Mouse (Mus musculus) hindbrain, embryonic 16.5 days (tissue): Measurements from ENCODE around the gene Auts2. TPM values are rescaled to one million over a fixed set of nuclear protein-coding genes. Genes with fewer than 3 reads are reported as not detected.
A peak's percentile ranks its signal among the peaks of the same experiment; 100 is the strongest.

Experiments
- ATAC-seq: fragments of 200-750 bp; cut with Nextera tagmentation; 2 replicates; pipeline ENCODE4 v1.8.0; 2017; ENCODE audit warnings: moderate TSS enrichment, moderate library complexity
- H3K27ac ChIP-seq: fragments of 300-500 bp; sonication (generic); 2 replicates; pipeline ENCODE4 v1.5.1; 2014; ENCODE audit warnings: low read depth, mild to moderate bottlenecking, control low read depth, low read length, moderate library complexity
- H3K27me3 ChIP-seq: fragments of 300-500 bp; sonication (generic); replicated peaks from 2 replicates; pipeline ENCODE4 v1.6.1; 2014; ENCODE audit warnings: low read length; ENCODE audit not compliant: control insufficient read depth, insufficient read depth
- H3K36me3 ChIP-seq: fragments of 300-500 bp; sonication (generic); 2 replicates; pipeline ENCODE4 v1.6.1; 2014; ENCODE audit warnings: mild to moderate bottlenecking, low read length, moderate library complexity, mixed read lengths; ENCODE audit not compliant: control insufficient read depth, insufficient read depth
- H3K4me1 ChIP-seq: fragments of 300-500 bp; sonication (generic); 2 replicates; pipeline ENCODE4 v1.6.1; 2014; ENCODE audit warnings: low read depth, low read length; ENCODE audit not compliant: control insufficient read depth, insufficient read depth
- H3K4me2 ChIP-seq: fragments of 300-500 bp; sonication (generic); 2 replicates; pipeline ENCODE4 v1.6.1; 2014; ENCODE audit warnings: mild to moderate bottlenecking, low read length, control low read depth, moderate library complexity
- H3K4me3 ChIP-seq: fragments of 300-500 bp; sonication (generic); 2 replicates; pipeline ENCODE4 v1.5.1; 2014; ENCODE audit warnings: mild to moderate bottlenecking, low read length, control low read depth, moderate library complexity
- H3K9ac ChIP-seq: fragments of 300-500 bp; sonication (generic); 2 replicates; pipeline ENCODE4 v1.6.1; 2014; ENCODE audit warnings: low read depth, mild to moderate bottlenecking, control low read depth, low read length, moderate library complexity
- H3K9me3 ChIP-seq: fragments of 300-500 bp; sonication (generic); 2 replicates; pipeline ENCODE4 v1.6.1; 2014; ENCODE audit warnings: mild to moderate bottlenecking, low read length, moderate library complexity; ENCODE audit not compliant: control insufficient read depth
- WGBS: fragments of 180-500 bp; shearing (Covaris S2); extraction: QIAGEN DNeasy Blood & Tissue Kit; methylation state at CpG from one replicate; pipeline ENCODE4 v1.1.7; 2014; 5-methylcytosine and 5-hydroxymethylcytosine counted together
- polyA plus RNA-seq: library from polyadenylated mRNA; unstranded; fragments of >200 nt; fragmentation: Nextera tagmentation; extraction: Ambion mirVana; gene quantifications from 2 replicates; pipeline ENCODE4 v1.2.1, GENCODE M21; 2015

The Auts2 gene
- polyA plus RNA-seq, 1 experiment from 2014 or later = 43.2 TPM

DNA sequence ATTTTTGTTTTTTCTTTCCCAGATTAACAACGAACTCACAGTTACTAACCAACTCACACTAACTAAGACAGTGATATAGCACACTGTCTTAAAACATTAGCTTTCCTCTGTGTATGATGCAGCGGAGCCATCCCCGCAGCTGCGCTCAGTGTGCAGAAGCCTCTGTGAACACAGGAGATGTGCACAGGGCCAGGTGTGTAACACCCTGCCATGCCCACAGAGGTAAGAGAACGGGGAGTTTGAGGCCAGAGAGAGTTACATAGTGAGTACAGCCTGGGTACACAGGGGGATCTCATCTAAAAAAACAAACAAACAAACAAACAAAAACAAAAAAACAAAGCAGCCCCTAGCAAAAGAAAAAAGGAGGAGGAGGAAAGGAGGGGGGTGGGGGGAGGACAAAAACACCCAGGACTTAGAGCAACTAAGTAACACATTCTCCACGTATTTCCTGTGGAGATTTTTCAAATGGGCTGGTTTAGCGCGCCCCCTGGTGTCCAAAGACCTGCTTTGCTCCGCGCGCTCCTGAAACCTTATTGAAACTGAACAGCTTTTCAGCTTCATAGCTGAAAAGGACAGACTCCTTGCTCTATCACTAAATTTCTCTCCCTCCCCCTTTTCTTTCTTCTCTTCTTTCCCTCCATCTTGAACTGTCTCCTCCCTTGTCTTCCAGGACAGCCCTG is 1115.3 kb downstream of the Auts2 start:
- ATAC-seq = peak; percentile 58; the same call in 1 of the 2 replicates
- Histone ChIP-seq H3K27me3 (no peaks in the 10 kb centered on the region), H3K4me1 (peaks cover 3% of the 10 kb centered on the region; the same call in 1 of the 2 replicates), H3K4me3 (no peak overlapping the region), H3K4me2 (no peak overlapping the region), H3K27ac (no peak overlapping the region), H3K36me3 (no peaks in the 10 kb centered on the region), H3K9ac (no peak overlapping the region), H3K9me3 (no peaks in the 10 kb centered on the region)
- WGBS = 36% methylated on average over 11 of the region's 11 CpGs

DNA sequence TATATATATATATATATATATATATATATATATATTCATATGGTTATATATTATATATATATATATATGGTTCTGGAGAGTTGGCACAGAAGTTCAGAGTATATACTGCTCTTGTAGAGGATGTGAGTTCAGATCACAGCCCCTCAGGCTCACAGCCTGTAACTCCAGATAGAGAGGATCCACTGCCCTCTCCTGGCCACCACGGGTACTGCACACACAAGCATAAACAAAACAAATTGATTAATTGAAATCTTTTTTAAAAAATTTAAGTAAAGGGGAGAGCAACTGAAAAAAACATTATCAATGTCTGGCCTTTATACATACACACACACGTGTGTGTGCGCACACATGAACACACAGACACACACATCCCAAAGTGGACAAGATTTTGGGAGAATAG is 1120.4 kb downstream of the Auts2 start:
- H3K27ac ChIP-seq = no peak overlapping the region
- ATAC-seq = no peak
- H3K4me1 ChIP-seq = no peaks in the 10 kb centered on the region
- H3K36me3 ChIP-seq = no peaks in the 10 kb centered on the region
- 82% methylated on average over 3 of the region's 3 CpGs for WGBS
- no peak overlapping the region for H3K4me3 ChIP-seq
- no peak overlapping the region for H3K4me2 ChIP-seq
- H3K27me3 ChIP-seq = no peaks in the 10 kb centered on the region
- H3K9me3 ChIP-seq = no peaks in the 10 kb centered on the region
- H3K9ac ChIP-seq = no peak overlapping the region

DNA sequence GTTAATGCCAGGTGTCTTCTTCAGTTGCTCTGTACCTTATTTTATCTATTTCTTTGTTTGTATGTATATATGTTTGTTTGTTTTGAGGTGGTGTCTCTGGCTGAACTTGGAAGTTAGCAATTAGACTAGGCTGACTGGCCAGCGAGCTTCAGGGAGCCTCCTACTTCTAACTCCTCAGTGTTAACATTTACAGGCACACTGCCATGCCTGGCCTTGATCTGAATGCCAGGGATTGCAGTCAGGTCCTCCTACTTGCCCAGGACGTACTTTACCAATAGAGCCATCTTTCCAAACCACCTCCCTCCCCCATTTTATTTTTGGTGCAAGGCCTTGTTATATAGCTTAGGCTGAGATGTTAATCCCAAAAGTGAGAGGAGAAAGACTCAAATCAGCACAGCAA is 1122.7 kb downstream of the Auts2 start:
- H3K9ac ChIP-seq = no peak overlapping the region
- no peak overlapping the region for H3K4me2 ChIP-seq
- H3K9me3 ChIP-seq = no peaks in the 10 kb centered on the region
- no peak overlapping the region for H3K27ac ChIP-seq
- H3K4me1 ChIP-seq = no peaks in the 10 kb centered on the region
- 78% methylated on average over 2 of the region's 2 CpGs for WGBS
- no peaks in the 10 kb centered on the region for H3K36me3 ChIP-seq
- H3K27me3 ChIP-seq = no peaks in the 10 kb centered on the region
- ATAC-seq = no peak
- H3K4me3 ChIP-seq = no peak overlapping the region

DNA sequence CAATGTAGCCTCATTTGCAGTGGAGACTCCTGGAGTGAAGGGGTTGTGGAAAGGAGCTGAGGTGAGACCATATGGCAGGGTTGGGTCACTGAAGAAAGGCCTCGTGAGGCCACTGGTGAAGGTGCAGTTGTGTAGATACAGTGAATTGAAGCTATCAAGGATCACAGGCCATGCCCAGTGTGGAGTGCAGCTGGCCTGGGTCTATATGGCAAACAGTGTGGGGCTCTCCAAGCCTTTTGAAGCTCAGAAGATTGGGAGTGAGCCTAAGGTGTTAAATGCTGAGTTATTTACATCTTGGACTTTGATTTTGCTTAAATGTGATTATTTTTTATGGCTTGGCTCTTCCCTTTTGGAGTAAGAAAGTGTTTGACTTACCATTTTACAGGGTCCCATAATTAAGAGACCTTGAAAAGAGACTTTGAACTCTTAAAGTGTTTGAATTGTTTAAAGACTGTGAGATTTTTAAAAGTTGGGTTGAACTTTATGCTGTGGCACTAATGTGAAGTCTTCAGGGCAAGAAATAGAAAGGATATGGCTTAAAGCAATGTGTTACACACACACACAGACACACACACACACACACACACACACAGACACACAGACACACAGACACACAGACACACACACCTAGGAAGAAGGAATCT is 1127.1 kb downstream of the Auts2 start:
- no peak overlapping the region for H3K9ac ChIP-seq
- H3K4me1 ChIP-seq = no peaks in the 10 kb centered on the region
- H3K36me3 ChIP-seq = no peaks in the 10 kb centered on the region
- no peak overlapping the region for H3K4me3 ChIP-seq
- WGBS = 70% methylated on average over 1 of the region's 1 CpGs
- H3K27ac ChIP-seq = no peak overlapping the region
- no peaks in the 10 kb centered on the region for H3K9me3 ChIP-seq
- no peak overlapping the region for H3K4me2 ChIP-seq
- ATAC-seq = no peak
- H3K27me3 ChIP-seq = no peaks in the 10 kb centered on the region

DNA sequence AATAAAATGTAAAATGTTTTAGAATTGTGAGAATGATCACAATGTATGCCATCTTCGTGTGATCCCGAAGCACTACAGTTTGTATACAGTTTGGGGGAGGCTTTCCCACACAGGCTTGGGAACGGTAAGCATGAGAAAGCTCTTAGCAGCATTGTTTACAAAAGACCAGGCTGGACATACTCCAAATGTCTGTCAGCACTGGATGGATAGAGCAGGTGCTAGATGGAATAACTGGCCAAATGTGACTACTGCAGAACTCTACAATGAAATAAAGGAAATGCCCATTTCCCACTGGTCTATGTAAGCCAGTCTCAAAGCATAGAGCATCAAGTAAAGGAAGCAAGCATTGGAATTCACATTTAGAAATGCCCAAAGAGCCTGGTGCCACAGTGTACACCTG is 1144.9 kb downstream of the Auts2 start:
- 68% methylated on average over 3 of the region's 3 CpGs for WGBS
- Histone ChIP-seq H3K9me3 (no peaks in the 10 kb centered on the region), H3K36me3 (no peaks in the 10 kb centered on the region), H3K4me3 (no peak overlapping the region), H3K27ac (no peak overlapping the region), H3K27me3 (no peaks in the 10 kb centered on the region), H3K4me2 (no peak overlapping the region), H3K9ac (no peak overlapping the region), H3K4me1 (no peaks in the 10 kb centered on the region)
- no peak for ATAC-seq

DNA sequence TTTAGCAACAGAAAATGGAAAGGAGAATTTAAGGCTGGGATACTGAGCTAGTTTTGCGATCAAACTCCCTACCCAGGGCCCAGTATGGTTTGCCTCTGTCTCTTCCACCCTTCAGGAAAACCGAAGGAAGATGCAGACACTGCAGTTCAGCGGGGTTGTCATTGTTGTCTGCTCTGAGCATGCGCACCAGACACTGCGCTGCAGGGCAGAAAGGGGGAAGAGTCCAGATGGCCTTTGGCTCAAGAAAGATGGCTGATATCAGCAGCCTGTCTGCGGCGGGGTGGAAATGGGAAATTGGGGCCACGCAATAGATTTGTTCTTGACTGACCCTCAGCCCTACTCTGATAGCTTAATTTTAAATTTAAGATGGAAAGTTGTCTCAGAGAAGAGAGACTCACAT is 1147.4 kb downstream of the Auts2 start:
- H3K36me3 ChIP-seq = no peaks in the 10 kb centered on the region
- H3K4me3 ChIP-seq = no peak overlapping the region
- H3K9ac ChIP-seq = no peak overlapping the region
- H3K4me1 ChIP-seq = no peaks in the 10 kb centered on the region
- no peak overlapping the region for H3K27ac ChIP-seq
- WGBS = 83% methylated on average over 8 of the region's 8 CpGs
- no peak overlapping the region for H3K4me2 ChIP-seq
- H3K9me3 ChIP-seq = no peaks in the 10 kb centered on the region
- ATAC-seq = no peak
- H3K27me3 ChIP-seq = no peaks in the 10 kb centered on the region
